Mouse (Mus musculus) forebrain, embryonic 16.5 days (tissue): ENCODE results near the gene Epha10. TPM values are rescaled to one million over a fixed set of nuclear protein-coding genes. Genes with fewer than 3 reads are reported as not detected.
A peak's percentile ranks its signal among the peaks of the same experiment; 100 is the strongest.

Experiments
- ATAC-seq: fragments of 200-750 bp; cut with Nextera tagmentation; 2 replicates; pipeline ENCODE4 v1.8.0; 2017; ENCODE audit warnings: mild to moderate bottlenecking, moderate library complexity
- H3K27ac ChIP-seq: fragments of 300-500 bp; sonication (generic); 2 replicates; pipeline ENCODE4 v1.5.1; 2014; ENCODE audit warnings: low read length, control low read depth
- H3K27me3 ChIP-seq: fragments of 300-500 bp; sonication (generic); replicated peaks from 2 replicates; pipeline ENCODE4 v1.6.1; 2014; ENCODE audit warnings: low read length; ENCODE audit not compliant: control insufficient read depth, insufficient read depth
- H3K36me3 ChIP-seq: fragments of 300-500 bp; sonication (generic); 2 replicates; pipeline ENCODE4 v1.6.1; 2014; ENCODE audit not compliant: control insufficient read depth, insufficient read depth
- H3K4me1 ChIP-seq: fragments of 300-500 bp; sonication (generic); replicated peaks from 2 replicates; pipeline ENCODE4 v1.6.1; 2014; ENCODE audit warnings: low read length; ENCODE audit not compliant: control insufficient read depth, insufficient read depth
- H3K4me2 ChIP-seq: fragments of 300-500 bp; sonication (generic); 2 replicates; pipeline ENCODE4 v1.6.1; 2014; ENCODE audit warnings: mild to moderate bottlenecking, low read length, control low read depth
- H3K4me3 ChIP-seq: fragments of 300-500 bp; sonication (generic); replicated peaks from 2 replicates; pipeline ENCODE4 v1.5.1; 2014; ENCODE audit warnings: mild to moderate bottlenecking, low read length, control low read depth
- H3K9ac ChIP-seq: fragments of 300-500 bp; sonication (generic); replicated peaks from 2 replicates; pipeline ENCODE4 v1.6.1; 2014; ENCODE audit warnings: low read depth, low read length, control low read depth
- H3K9me3 ChIP-seq: fragments of 300-500 bp; sonication (generic); 2 replicates; pipeline ENCODE4 v1.6.1; 2016; ENCODE audit warnings: low read length; ENCODE audit not compliant: control insufficient read depth
- WGBS: fragments of 180-500 bp; shearing (Covaris S2); extraction: QIAGEN DNeasy Blood & Tissue Kit; methylation state at CpG from one replicate; pipeline ENCODE4 v1.1.7; 2014; 5-methylcytosine and 5-hydroxymethylcytosine counted together
- polyA plus RNA-seq: library from polyadenylated mRNA; unstranded; fragments of >200 nt; fragmentation: Nextera tagmentation; extraction: Ambion mirVana; gene quantifications from 2 replicates; pipeline ENCODE4 v1.2.1, GENCODE M21; 2015

Gene Epha10
- polyA plus RNA-seq: 1.2 and 2.7 TPM in 2 replicates

DNA sequence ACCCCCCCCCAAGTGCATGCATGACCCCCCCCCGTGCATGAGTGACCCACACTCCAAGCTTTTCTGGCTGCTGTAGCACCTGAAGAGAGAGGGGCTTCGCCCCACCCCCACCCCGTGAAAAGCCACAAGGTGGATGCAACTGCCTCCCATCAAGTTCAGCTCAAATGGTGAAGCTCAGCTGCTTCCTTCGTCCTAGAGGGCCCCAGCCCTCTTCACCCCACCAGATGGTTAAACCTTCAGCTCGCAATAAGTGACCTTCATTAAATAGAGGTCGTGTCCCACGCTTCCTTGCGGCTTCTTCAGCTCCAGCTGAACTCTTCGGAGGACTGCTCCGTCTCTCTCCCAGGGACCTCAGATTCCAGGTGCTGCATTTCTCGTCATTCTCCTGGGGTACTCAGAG is at the start of gene Epha10:
Gene Epha10 (plus strand): TSS at position 301 of the 400 bp plus-strand sequence.
- no peak for ATAC-seq
- peaks cover 2% of the 10 kb centered on the region; the same call in 1 of the 2 replicates for H3K9me3 ChIP-seq
- H3K4me3 ChIP-seq: peak within 1 kb of the TSS; percentile 66
- H3K27ac ChIP-seq: no peak within 1 kb of the TSS
- H3K36me3 ChIP-seq: no peaks in the 10 kb centered on the region
- 4% methylated on average over 11 of the region's 11 CpGs for WGBS
- H3K4me2 ChIP-seq: peak within 1 kb of the TSS; percentile 69
- H3K4me1 ChIP-seq: peaks cover 16% of the 10 kb centered on the region
- peaks cover 26% of the 10 kb centered on the region for H3K27me3 ChIP-seq
- H3K9ac ChIP-seq: peak within 1 kb of the TSS; percentile 31

DNA sequence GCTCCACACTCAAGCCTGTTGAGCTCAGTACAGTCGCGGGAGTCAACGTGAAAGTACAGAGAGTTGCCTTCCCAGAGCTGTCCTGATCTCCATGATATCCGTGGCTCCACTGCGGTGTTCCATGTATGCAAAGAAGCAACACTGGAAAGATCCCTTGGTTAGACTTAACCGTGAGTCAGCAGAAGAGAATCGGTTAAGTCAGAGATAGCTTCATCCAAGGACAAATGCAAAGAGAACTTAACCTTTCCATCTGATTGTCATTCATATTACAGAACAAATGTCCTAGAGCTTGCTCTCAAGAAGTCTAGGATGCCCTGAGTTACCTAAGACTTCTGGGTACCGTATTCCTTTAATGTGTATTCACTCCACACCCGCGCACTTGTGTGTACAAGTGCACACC is 47.9 kb upstream of the Epha10 start:
- no peak overlapping the region for H3K27ac ChIP-seq

DNA sequence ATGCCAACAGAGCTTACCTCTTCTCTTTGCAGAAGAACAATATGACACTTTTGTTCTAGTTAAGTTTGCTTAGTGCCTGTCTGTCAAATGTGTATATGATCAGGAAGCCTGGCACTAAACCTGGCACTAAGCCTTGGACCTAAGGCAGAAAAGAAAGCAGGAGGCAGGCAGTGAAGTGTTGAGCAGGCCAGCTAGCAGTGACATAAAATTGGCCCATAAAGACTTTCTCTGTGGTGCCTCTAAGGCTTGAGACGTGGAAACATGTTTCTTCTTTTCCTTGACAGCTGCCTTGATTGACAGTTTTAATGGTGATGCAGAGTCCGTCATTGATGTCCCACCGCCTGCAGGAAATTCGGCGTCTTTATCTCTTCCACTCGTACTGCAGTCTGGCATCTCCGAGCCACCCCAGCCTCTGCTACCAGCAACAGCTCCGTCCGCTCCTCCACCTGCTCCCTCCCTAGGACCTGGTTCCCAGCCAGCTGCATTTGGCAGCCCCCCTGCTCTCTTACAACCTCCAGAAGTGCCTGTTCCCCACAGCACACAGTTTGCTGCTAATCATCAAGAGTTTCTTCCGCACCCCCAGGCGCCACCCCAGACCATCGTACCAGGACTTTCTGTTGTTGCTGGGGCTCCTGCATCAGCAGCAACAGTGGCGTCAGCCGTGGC is 42.5 kb upstream of the Epha10 start:
- Histone ChIP-seq H3K36me3 (peaks cover 16% of the 10 kb centered on the region; the same call in 1 of the 2 replicates), H3K9me3 (no peaks in the 10 kb centered on the region), H3K4me1 (0 out of 2 replicates have a peak, but pooled peaks cover 3% of the 10 kb centered on the region), H3K4me2 (no peak overlapping the region), H3K9ac (no peak overlapping the region), H3K27me3 (no peaks in the 10 kb centered on the region), H3K4me3 (no peak overlapping the region), H3K27ac (no peak overlapping the region)
- peak; percentile 50 for ATAC-seq
- 68% methylated on average over 14 of the region's 14 CpGs for WGBS

More for the DNA sequence above, 47.9 kb upstream of the Epha10 start:
- Histone ChIP-seq H3K4me2 (no peak overlapping the region), H3K27me3 (no peaks in the 10 kb centered on the region), H3K9me3 (no peaks in the 10 kb centered on the region), H3K9ac (no peak overlapping the region), H3K4me1 (no peaks in the 10 kb centered on the region), H3K4me3 (no peak overlapping the region), H3K36me3 (peaks cover 16% of the 10 kb centered on the region)
- no peak for ATAC-seq
- 95% methylated on average over 10 of the region's 10 CpGs for WGBS

DNA sequence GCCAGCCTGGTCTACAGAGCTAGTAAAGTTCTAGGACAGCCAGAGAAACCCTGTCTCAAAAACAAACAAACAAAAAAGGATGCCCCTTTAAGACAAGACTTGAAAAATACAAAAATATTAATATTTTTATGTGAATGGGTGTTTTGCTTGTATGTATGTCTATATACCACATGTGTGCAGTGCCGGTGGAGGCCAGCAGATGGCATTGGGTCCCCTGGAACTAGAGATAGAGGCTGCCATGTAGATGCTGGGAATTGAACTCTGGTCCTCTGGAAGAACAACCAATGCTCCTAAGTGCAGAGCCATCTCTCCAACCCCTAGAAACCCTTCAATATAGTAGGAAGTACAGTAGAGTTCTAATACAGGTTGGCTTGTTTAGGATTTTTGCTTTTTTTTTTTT is 39.7 kb upstream of the Epha10 start:
- H3K27ac ChIP-seq: no peak overlapping the region
- H3K4me3 ChIP-seq: no peak overlapping the region
- H3K9ac ChIP-seq: no peak overlapping the region
- peaks cover 13% of the 10 kb centered on the region; the same call in 1 of the 2 replicates for H3K36me3 ChIP-seq
- H3K27me3 ChIP-seq: no peaks in the 10 kb centered on the region
- H3K4me1 ChIP-seq: 0 out of 2 replicates have a peak, but pooled peaks cover 3% of the 10 kb centered on the region
- H3K4me2 ChIP-seq: no peak overlapping the region
- 98% methylated on average over 1 of the region's 1 CpGs for WGBS
- H3K9me3 ChIP-seq: no peaks in the 10 kb centered on the region
- no peak for ATAC-seq

DNA sequence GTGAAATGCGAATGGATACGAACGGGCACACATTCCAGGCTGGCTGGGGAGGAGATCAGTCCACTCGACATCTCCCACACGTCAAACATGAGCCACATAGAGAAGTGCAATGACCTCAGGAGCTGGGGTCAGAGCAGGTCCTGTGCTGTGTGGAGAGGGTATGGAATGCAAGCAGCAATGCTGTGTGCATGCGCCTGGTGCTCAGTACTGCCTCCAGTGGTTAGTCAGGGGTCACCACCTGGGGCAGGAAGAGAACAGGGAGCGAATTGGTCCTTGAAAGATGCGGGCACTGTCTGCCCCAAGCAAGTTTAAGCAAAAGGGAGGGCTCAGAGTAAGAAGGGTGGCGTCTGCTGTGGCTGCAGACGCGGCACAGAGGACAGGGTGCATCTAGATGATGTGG is 37.2 kb upstream of the Epha10 start:
- H3K4me2 ChIP-seq: no peak overlapping the region
- no peaks in the 10 kb centered on the region for H3K27me3 ChIP-seq
- 59% methylated on average over 11 of the region's 11 CpGs for WGBS
- peaks cover 8% of the 10 kb centered on the region; the same call in 1 of the 2 replicates for H3K36me3 ChIP-seq
- H3K9me3 ChIP-seq: no peaks in the 10 kb centered on the region
- ATAC-seq: peak; percentile 43; the same call in 1 of the 2 replicates
- peaks cover 4% of the 10 kb centered on the region for H3K4me1 ChIP-seq
- H3K9ac ChIP-seq: no peak overlapping the region
- H3K27ac ChIP-seq: no peak overlapping the region
- H3K4me3 ChIP-seq: no peak overlapping the region

DNA sequence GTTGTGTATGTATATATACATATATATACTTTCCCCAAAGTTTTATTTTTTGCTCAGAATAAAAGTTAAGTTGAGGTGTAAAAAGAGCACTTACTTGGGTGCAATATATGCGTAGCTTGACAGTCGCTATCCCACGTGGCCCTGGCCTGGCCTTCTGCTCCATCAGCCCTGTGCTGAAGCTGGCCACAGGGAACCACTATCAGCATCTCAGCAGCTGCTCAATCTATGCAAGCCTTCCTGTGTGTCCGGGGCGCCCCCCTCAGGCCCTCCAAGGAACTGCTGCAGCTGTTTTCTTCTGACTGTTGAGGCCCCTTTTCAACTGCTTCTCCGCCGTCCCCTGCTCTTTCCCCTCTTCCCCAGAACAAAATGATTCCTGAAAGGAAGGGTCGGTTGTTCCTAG is 33.1 kb upstream of the Epha10 start:
- Histone ChIP-seq H3K4me2 (no peak overlapping the region), H3K27ac (no peak overlapping the region), H3K4me1 (peaks cover 21% of the 10 kb centered on the region), H3K36me3 (no peaks in the 10 kb centered on the region), H3K27me3 (no peaks in the 10 kb centered on the region), H3K9me3 (no peaks in the 10 kb centered on the region), H3K9ac (no peak overlapping the region), H3K4me3 (no peak overlapping the region)
- WGBS: 5% methylated on average over 8 of the region's 8 CpGs
- ATAC-seq: no peak

DNA sequence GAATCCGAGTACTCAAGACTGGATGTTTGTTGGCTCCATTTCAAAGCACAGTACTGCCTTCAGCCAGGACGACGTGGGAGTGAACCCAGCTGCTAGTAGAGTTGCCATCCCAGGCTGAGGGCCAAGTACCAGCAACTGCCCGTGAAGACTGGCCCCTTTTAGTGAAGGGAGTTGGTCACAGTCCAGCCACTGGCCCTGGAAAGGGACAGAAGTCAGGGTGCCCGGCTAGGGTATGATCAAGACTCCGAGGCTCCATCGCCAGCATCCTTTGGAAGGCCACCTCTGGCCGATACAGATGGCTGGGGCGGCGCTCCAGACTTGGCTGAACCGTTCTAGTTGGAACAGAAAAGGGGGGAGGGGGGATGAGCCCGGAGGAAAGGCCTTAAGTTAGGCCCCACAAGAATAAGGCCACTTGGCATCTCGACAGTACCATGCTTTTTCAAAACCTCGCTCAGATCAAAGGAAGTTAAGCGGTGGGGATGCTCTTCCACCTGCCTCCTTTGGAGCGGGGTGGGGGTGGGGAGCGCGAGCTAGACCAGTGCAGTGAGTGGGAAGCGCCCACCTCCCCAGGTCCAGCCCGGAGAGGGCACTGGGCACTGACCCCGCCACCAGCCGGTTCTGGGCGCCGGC is 31.0 kb upstream of the Epha10 start:
- peak overlapping the region; percentile 94 for H3K9ac ChIP-seq
- peaks cover 27% of the 10 kb centered on the region for H3K4me1 ChIP-seq
- peak overlapping the region; percentile 89 for H3K4me2 ChIP-seq
- peak; percentile 44 for ATAC-seq
- WGBS: 0% methylated on average over 23 of the region's 24 CpGs
- H3K4me3 ChIP-seq: peak overlapping the region; percentile 92
- peaks cover 1% of the 10 kb centered on the region; the same call in 1 of the 2 replicates for H3K36me3 ChIP-seq
- H3K9me3 ChIP-seq: no peaks in the 10 kb centered on the region
- H3K27me3 ChIP-seq: no peaks in the 10 kb centered on the region
- peak overlapping the region; percentile 90 for H3K27ac ChIP-seq

DNA sequence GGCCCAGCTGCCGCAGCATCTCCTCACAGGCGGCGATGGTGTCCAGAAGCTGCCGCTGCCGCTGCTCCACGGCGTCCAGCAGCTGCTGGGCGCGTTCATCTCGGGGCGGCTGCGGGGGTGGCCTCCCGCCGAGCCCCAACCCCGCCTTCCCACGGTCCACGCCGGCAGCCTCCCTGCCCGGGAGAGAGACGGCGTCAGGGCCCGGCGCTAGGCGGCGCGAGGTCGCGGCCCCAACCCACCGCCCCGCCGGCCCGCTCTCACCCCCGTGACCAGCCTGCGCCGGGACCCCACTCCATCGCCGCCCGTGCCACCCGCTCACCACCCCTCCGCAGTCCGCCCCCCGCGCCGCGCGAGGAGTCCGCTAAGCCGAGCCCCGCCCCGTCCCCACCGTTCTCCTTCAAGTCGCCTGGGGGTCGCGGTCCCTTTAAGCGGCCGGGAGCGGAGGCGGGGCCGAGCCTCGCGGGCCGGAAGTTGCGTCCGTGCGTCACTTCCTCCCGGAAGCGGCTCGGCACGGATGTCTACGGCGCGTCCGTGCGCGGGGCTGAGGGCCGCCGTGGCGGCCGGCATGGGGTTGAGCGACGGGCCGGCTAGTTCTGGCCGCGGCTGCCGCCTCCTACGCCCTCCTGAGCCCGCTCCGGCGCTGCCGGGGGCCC is 30.3 kb upstream of the Epha10 start, which contains the start of gene Yrdc:
Gene Yrdc (plus strand): TSS at position 419 of the 653 bp plus-strand sequence.
- peaks cover 27% of the 10 kb centered on the region for H3K4me1 ChIP-seq
- peak within 1 kb of the TSS; percentile 90 for H3K27ac ChIP-seq
- H3K36me3 ChIP-seq: peaks cover 2% of the 10 kb centered on the region; the same call in 1 of the 2 replicates
- under 1% methylated on average over 68 of the region's 90 CpGs for WGBS
- H3K4me3 ChIP-seq: peak within 1 kb of the TSS; percentile 92
- H3K27me3 ChIP-seq: no peaks in the 10 kb centered on the region
- H3K4me2 ChIP-seq: peak within 1 kb of the TSS; percentile 89
- H3K9me3 ChIP-seq: no peaks in the 10 kb centered on the region
- ATAC-seq: peak; percentile 95
- peak within 1 kb of the TSS; percentile 94 for H3K9ac ChIP-seq
